ENCODE assay signal across 8 mouse cellular contexts in genomic region chr2:135926660-135927343, GRCm38 (mm10).
A peak's percentile ranks its signal among the peaks of the same experiment; 100 is the strongest.
DNase-seq lines count a peak whose midpoint lies in the region; ATAC-seq and TF ChIP-seq lines count a peak whose summit lies in the region.

No protein-coding gene starts in this region.

- DNase-seq in forebrain, embryonic 10.5 days (ENCODE audit: extremely low spot score, low spot score): no peak
- DNase-seq in B cell, adult 2 months: peak; percentile 16 to 21
- DNase-seq in c-Kit-positive CD71-negative TER-119-negative erythroid progenitor cells, embryonic 14.5 days (ENCODE audit: low read depth): peak; percentile 17
- DNase-seq in gastrocnemius, adult 18-20 months (ENCODE audit: low spot score): peak; percentile 74
- peak; percentile 50 to 73 for DNase-seq in kidney, adult 8-10 months
- peak; percentile 18 for DNase-seq in liver, postnatal 0 days
- peak; percentile 26 for DNase-seq in right cerebral cortex, adult 18-20 months

- H3K4me1 ChIP-seq in forebrain, embryonic 13.5 days: peaks cover 13% of the 10 kb centered on the region
- peaks cover 17% of the 10 kb centered on the region for H3K4me1 ChIP-seq in forebrain, embryonic 10.5 days
- no peaks in the 10 kb centered on the region for H3K4me1 ChIP-seq in liver, postnatal 0 days (ENCODE audit: insufficient read depth)

- H3K4me2 ChIP-seq in forebrain, embryonic 13.5 days: no peak overlapping the region
- no peak overlapping the region for H3K4me2 ChIP-seq in liver, postnatal 0 days (ENCODE audit: low read depth, low read length)

- H3K36me3 ChIP-seq in forebrain, embryonic 13.5 days (ENCODE audit: poor library complexity, severe bottlenecking): no peaks in the 10 kb centered on the region
- H3K36me3 ChIP-seq in forebrain, embryonic 10.5 days (replicated peaks): no peaks in the 10 kb centered on the region
- no peaks in the 10 kb centered on the region for H3K36me3 ChIP-seq in liver, postnatal 0 days (replicated peaks; ENCODE audit: insufficient read depth, low read length)

- TF ChIP-seq EP300 in liver, postnatal 0 days (IDR thresholded peaks at IDR 0.05; ENCODE audit: low read depth): no peak

- 87% methylated on average over 8 of the region's 8 CpGs for WGBS in forebrain, embryonic 13.5 days
- WGBS in forebrain, embryonic 10.5 days: 90% methylated on average over 8 of the region's 8 CpGs
- 79% methylated on average over 8 of the region's 8 CpGs for WGBS in liver, postnatal 0 days (ENCODE audit: insufficient replicate concordance)

- TF ChIP-seq CTCF in liver, postnatal 0 days (IDR thresholded peaks at IDR 0.05; ENCODE audit: low read depth): peak; percentile 65

- no peak overlapping the region for H3K9ac ChIP-seq in forebrain, embryonic 13.5 days
- no peak overlapping the region for H3K9ac ChIP-seq in liver, postnatal 0 days (replicated peaks)

- H3K4me3 ChIP-seq in forebrain, embryonic 13.5 days: no peak overlapping the region
- no peak overlapping the region for H3K4me3 ChIP-seq in forebrain, embryonic 10.5 days
- no peak overlapping the region for H3K4me3 ChIP-seq in liver, postnatal 0 days (ENCODE audit: low read depth, low read length)

- ATAC-seq in forebrain, embryonic 13.5 days: peak; percentile 53; the same call in 1 of the 2 replicates
- no peak for ATAC-seq in liver, postnatal 0 days

- H3K27me3 ChIP-seq in forebrain, embryonic 13.5 days: no peaks in the 10 kb centered on the region
- H3K27me3 ChIP-seq in forebrain, embryonic 10.5 days (ENCODE audit: poor library complexity, severe bottlenecking): no peaks in the 10 kb centered on the region
- H3K27me3 ChIP-seq in liver, postnatal 0 days (ENCODE audit: insufficient read depth, low read length): no peaks in the 10 kb centered on the region

- no peaks in the 10 kb centered on the region for H3K9me3 ChIP-seq in forebrain, embryonic 13.5 days (replicated peaks)
- H3K9me3 ChIP-seq in forebrain, embryonic 10.5 days: no peaks in the 10 kb centered on the region
- no peaks in the 10 kb centered on the region for H3K9me3 ChIP-seq in liver, postnatal 0 days (ENCODE audit: low read length)

- H3K27ac ChIP-seq in forebrain, embryonic 13.5 days: no peak overlapping the region
- no peak overlapping the region for H3K27ac ChIP-seq in forebrain, embryonic 10.5 days
- H3K27ac ChIP-seq in liver, postnatal 0 days (ENCODE audit: low read depth): no peak overlapping the region
